Mouse (Mus musculus): ENCODE data around the gene Fgfr2.

- TF ChIP-seq MYOG (IDR thresholded peaks at IDR 0.05; ENCODE audit: control insufficient read depth in 1 of 3, insufficient read depth in 1 of 3, insufficient read length in 2 of 3, low read depth in 2 of 3) (no peak), TCF3 (IDR thresholded peaks at IDR 0.05; ENCODE audit: insufficient read length, low read depth) (no peak), POLR2A (IDR thresholded peaks at IDR 0.05; ENCODE audit: insufficient read length, low read depth) (no peak)
Observed at GRCm38 (mm10) chr7:132781850-132782249, 341.3 kb downstream of the Fgfr2 start.
